Mouse (Mus musculus): ENCODE results near the gene Cdc42. TPM values are rescaled to one million over a fixed set of nuclear protein-coding genes. Genes with fewer than 3 reads are reported as not detected.
A peak's percentile ranks its signal among the peaks of the same experiment; 100 is the strongest.

Gene Cdc42
- polyA plus RNA-seq, 1 experiment from 2014 or later = 605 TPM

DNA sequence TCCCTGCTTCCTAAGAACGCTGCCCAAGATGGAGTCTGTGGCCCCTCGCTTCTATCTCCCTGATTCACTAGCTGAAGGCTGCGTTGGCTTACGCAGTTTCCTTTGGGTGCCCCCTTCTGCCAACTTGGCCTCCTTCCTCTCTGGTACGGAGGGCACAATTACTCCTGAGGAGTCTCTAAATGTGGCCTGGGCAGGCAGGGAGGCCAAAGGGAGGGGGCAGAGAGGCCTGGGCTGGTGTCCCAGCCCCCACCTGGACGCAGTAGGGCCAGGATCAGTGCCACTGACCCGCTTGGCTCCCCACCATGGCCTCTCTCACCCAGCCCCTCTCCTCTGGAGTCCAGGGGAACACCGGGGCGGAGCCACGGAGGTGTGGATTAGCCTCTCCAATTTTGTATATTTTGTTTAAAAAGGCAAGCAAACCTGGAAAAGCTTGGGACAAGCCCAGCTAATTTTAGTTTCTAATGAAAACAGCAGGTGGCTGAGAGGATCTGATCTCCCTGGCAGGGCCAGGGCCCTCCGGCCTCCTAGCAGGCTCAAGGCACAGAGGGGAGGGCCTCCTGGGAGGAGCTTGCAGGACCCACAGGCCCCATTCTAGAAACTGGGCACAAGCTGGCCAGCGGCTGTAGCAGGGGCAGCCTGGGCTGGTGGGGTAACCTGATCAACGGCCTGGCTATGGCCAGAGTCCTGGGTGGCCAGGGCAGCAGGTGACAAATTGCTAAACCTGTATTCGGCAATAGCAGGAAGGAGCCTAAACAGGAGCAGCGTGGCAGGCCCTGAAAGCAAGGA, 71.5 kb downstream of the Cdc42 start:
- WGBS = 70% methylated on average over 15 of the region's 15 CpGs
- no peaks in the 10 kb centered on the region for H3K36me3 ChIP-seq
- H3K27me3 ChIP-seq (ENCODE audit: low read depth, poor library complexity, severe bottlenecking) = peaks cover 54% of the 10 kb centered on the region
- H3K4me3 ChIP-seq = no peak overlapping the region
- DNase-seq (ENCODE audit: low spot score) = no peak
- H3K27ac ChIP-seq (replicated peaks) = peak overlapping the region; percentile 30; the same call in 1 of the 2 replicates
- no peaks in the 10 kb centered on the region for H3K9me3 ChIP-seq (replicated peaks)
- peaks cover 22% of the 10 kb centered on the region for H3K4me1 ChIP-seq

DNA sequence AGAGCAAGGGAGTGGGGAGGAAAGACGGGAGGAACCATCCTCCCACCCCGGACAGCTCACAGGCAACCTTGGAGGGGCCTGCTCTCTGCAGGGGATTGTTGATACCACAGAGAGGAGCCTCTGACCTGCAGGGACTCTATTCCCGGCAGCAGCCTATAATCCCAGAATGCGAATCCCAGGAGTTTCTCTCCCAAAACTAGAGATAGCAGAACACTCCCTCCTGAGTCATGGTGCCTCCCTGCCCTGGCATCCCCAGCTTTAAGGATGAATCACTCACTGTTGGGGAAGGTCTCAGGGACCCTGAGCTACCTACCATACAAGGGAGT, 74.2 kb downstream of the Cdc42 start:
- H3K36me3 ChIP-seq = no peaks in the 10 kb centered on the region
- peaks cover 39% of the 10 kb centered on the region for H3K4me1 ChIP-seq
- H3K4me3 ChIP-seq = no peak overlapping the region
- no peaks in the 10 kb centered on the region for H3K9me3 ChIP-seq (replicated peaks)
- peaks cover 81% of the 10 kb centered on the region for H3K27me3 ChIP-seq (ENCODE audit: low read depth, poor library complexity, severe bottlenecking)
- 8% methylated on average over 4 of the region's 4 CpGs for WGBS
- no peak for DNase-seq (ENCODE audit: low spot score)
- H3K27ac ChIP-seq (replicated peaks) = no peak overlapping the region

DNA sequence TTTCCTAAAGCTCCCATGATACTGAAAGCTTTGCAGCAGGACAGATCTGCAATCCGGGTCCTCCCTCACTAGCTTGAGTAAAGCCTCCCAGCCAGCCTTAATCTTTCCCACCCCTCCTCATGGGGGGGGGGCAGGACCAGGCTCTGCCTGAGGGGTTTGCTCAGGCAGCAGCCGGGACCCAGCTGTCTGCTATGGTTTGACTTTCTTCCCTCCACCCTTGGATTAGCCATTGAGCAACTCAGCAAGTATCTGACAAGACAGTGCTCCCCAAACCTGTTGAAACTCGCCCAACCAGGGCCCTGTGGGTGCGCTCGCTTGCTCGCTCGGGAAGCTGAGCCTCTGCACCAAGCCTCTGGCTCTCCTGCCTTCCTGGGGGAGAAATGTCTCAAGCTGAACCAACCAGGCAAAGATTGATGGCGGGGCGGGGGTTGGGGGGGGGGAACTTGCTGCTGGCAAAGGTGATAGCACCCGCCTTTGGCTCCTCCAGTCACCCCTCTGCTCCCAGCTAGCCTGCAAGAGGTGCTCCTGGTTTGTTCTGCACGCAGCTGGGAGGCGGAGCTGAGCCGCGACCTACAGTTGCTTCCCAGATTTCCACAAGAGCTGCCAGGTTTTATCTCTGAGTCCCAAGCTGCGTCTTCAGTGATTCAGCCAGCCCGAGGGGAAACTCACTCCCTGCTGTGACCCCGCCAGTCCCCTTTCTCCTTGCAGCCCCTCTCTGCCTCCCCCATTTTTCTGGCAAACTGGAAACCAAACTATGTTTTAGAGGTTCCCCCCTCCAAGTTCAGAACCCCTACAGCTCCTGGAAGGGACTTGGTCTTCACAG, 74.7 kb downstream of the Cdc42 start:
- no peaks in the 10 kb centered on the region for H3K9me3 ChIP-seq (replicated peaks)
- peaks cover 86% of the 10 kb centered on the region for H3K27me3 ChIP-seq (ENCODE audit: low read depth, poor library complexity, severe bottlenecking)
- H3K4me1 ChIP-seq = peaks cover 44% of the 10 kb centered on the region
- 8% methylated on average over 17 of the region's 17 CpGs for WGBS
- H3K4me3 ChIP-seq = no peak overlapping the region
- no peaks in the 10 kb centered on the region for H3K36me3 ChIP-seq
- no peak for DNase-seq (ENCODE audit: low spot score)
- H3K27ac ChIP-seq (replicated peaks) = no peak overlapping the region

DNA sequence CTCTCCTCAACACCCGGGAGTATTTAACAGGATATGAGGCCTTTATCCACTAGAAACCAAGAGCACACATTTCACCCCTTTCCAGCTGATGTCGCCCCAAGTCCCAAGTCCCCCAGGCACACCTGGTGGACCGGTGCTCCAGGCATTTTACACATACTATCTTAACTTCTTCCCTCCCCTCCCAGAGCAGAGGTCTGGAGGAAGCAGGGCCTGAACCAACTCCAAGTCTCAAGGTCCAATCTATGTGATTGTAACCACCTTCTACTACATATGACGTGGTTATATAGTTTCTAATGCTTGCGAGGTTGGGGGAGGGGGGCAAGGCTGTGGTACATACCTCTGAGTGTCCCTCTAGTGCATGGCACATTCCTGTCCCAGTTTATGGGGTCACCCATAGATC, 75.4 kb downstream of the Cdc42 start:
- no peak overlapping the region for H3K27ac ChIP-seq (replicated peaks)
- H3K36me3 ChIP-seq = no peaks in the 10 kb centered on the region
- DNase-seq (ENCODE audit: low spot score) = no peak
- H3K4me1 ChIP-seq = peaks cover 49% of the 10 kb centered on the region
- H3K4me3 ChIP-seq = no peak overlapping the region
- 78% methylated on average over 5 of the region's 5 CpGs for WGBS
- H3K27me3 ChIP-seq (ENCODE audit: low read depth, poor library complexity, severe bottlenecking) = peaks cover 91% of the 10 kb centered on the region
- H3K9me3 ChIP-seq (replicated peaks) = no peaks in the 10 kb centered on the region

DNA sequence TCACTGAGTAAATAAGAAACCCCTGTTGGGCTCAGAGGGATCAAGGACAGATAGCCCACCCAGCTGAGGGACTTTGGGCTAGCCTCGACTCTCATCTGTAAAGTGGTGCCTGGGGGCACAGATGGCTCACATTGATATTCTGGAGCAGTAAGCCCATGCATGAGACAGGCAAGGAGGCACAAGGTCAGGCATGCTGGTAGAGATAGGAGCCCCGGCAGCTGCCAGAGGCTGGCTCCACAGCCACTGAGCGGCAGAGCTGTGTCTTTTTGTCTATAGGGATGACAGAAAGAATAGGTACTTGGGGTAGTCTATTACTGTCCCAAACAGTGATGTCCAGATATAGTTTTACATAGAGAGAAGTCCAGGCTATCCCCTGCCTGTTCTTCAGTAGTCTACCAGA, 76.2 kb downstream of the Cdc42 start:
- H3K9me3 ChIP-seq (replicated peaks) = no peaks in the 10 kb centered on the region
- H3K4me1 ChIP-seq = peaks cover 55% of the 10 kb centered on the region
- H3K27ac ChIP-seq (replicated peaks) = no peak overlapping the region
- whole genome bisulfite sequencing = 85% methylated on average over 3 of the region's 3 CpGs
- peaks cover 94% of the 10 kb centered on the region for H3K27me3 ChIP-seq (ENCODE audit: low read depth, poor library complexity, severe bottlenecking)
- H3K4me3 ChIP-seq = no peak overlapping the region
- DNase-seq (ENCODE audit: low spot score) = no peak
- no peaks in the 10 kb centered on the region for H3K36me3 ChIP-seq

DNA sequence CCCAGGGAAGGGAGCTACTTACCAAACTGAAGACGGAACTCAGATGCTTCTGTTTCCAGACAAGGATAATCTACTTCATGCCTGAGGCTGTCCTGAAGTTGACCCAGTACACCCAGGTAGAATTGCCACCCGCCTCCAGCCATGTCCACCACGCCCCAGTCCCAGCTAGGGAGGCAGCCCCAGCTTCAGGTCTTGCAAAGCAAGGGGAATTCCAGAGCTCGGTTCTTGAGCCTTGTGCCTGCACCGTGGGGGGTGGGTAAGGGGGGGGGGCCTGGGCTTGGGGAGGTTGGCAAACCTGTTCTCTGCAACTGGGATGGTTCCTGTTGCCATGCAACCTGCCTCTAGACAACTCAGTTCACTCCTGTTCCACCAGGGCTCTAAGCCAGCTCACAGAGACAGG, 78.2 kb downstream of the Cdc42 start:
- H3K27ac ChIP-seq (replicated peaks) = no peak overlapping the region
- no peaks in the 10 kb centered on the region for H3K9me3 ChIP-seq (replicated peaks)
- no peaks in the 10 kb centered on the region for H3K36me3 ChIP-seq
- no peak for DNase-seq (ENCODE audit: low spot score)
- no peak overlapping the region for H3K4me3 ChIP-seq
- 15% methylated on average over 5 of the region's 5 CpGs for WGBS
- peaks cover 57% of the 10 kb centered on the region for H3K4me1 ChIP-seq
- peaks cover 100% of the 10 kb centered on the region for H3K27me3 ChIP-seq (ENCODE audit: low read depth, poor library complexity, severe bottlenecking)

DNA sequence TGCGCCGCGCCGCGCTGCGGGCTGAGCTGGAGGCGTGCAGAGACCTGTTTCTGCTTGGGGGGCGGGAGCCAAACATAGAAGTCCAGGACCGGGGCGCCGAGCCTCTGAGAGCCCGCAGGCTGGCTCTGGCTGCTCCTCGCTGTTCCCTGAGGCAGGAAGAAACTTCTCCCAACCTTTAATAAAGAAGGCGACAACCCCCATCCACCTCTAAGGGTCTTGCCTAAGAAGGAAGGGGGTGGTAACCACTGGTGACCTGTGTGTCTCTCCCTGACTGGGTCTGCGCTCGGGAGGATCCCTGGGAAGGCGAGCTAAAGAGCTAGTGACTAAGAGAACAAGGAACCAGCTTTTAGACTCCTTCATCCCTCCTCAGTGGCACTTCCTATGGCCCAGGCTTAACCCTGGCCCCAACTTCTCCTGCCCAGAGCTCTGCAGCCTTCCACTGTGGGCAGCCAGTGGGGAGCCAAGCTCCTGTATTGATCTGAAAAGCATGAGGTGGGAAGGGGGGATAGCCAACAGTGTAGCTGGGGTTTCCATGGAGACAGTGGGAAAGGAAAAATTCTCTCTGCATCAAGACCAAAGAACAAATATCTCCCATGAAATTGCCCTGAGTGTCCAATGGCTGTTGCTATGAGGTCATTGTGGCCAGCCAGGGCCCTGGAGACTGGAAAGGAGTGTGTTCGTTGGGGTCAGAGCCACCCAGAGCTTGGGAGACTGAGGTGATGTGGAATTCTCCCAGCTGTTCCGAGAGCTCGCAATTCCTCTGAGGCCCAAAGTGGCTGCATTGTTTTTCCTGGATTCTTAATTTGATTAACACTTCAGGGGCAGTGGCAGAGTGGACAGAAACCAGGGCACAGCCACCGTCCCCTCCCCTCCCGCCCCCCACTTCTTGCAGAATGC, 79.1 kb downstream of the Cdc42 start:
- Histone ChIP-seq H3K27me3 (ENCODE audit: low read depth, poor library complexity, severe bottlenecking) (peaks cover 100% of the 10 kb centered on the region), H3K36me3 (no peaks in the 10 kb centered on the region), H3K9me3 (replicated peaks) (no peaks in the 10 kb centered on the region), H3K4me3 (peak overlapping the region; percentile 69), H3K4me1 (peaks cover 66% of the 10 kb centered on the region), H3K27ac (replicated peaks) (peak overlapping the region; percentile 81)
- 2% methylated on average over 22 of the region's 22 CpGs for WGBS
- DNase-seq (ENCODE audit: low spot score) = peak; percentile 66

DNA sequence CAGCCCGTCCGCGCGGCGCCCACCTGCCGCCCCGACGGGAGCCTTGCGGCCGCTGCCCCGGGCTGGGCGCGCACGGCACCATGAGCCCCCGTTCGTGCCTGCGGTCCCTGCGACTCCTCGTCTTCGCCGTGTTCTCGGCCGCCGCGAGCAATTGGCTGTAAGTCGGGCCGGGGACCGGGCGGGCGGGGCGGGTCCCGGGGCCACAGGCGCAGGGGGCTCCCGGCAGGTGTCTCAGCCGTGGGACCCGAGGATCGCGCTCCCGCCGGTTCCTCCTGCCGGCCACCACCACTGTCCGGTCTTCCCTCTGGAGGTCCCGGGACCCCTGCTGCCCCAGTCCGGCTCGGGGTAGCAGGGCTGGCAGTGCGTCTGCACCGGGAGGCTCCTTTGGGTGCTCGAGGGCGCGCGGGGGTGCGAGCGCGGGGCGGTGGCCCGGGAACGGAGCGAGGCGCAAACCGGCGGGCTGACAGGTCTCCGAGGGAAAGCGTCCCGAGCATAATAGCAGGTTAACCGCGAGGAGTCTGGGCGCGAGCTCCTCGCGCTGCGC, 79.8 kb downstream of the Cdc42 start:
- Histone ChIP-seq H3K27me3 (ENCODE audit: low read depth, poor library complexity, severe bottlenecking) (peaks cover 96% of the 10 kb centered on the region), H3K4me1 (peaks cover 59% of the 10 kb centered on the region), H3K4me3 (peak overlapping the region; percentile 69), H3K36me3 (no peaks in the 10 kb centered on the region), H3K27ac (replicated peaks) (peak overlapping the region; percentile 81), H3K9me3 (replicated peaks) (no peaks in the 10 kb centered on the region)
- DNase-seq (ENCODE audit: low spot score) = peak; percentile 39
- WGBS = 3% methylated on average over 69 of the region's 71 CpGs

DNA sequence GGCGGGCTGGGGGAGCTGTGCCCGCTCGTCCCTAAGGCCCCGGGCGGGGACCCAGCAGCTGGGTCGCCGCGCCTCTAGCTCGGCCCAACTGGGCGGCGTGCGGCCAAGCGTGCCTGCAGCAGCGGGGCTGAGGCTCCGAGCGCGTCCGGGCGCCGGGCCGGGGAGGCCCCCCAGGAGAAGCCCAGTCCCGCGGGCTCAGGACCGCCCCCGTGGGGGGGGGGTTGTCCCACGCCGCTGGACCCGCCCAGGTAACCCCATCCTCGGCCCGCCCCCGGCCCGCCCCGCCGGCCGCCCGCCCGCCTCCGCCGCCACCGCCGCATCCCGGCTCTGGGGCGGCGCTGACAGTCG, 80.4 kb downstream of the Cdc42 start, which contains the start of gene Wnt4:
Wnt4 (plus strand) TSS at position 324 of the 348 bp plus-strand sequence.
- H3K27ac ChIP-seq (replicated peaks) = peak within 1 kb of the TSS; percentile 81
- WGBS = 9% methylated on average over 45 of the region's 45 CpGs
- peaks cover 53% of the 10 kb centered on the region for H3K4me1 ChIP-seq
- peak within 1 kb of the TSS; percentile 69 for H3K4me3 ChIP-seq
- H3K9me3 ChIP-seq (replicated peaks) = no peaks in the 10 kb centered on the region
- DNase-seq (ENCODE audit: low spot score) = no peak
- peaks cover 90% of the 10 kb centered on the region for H3K27me3 ChIP-seq (ENCODE audit: low read depth, poor library complexity, severe bottlenecking)
- H3K36me3 ChIP-seq = no peaks in the 10 kb centered on the region

DNA sequence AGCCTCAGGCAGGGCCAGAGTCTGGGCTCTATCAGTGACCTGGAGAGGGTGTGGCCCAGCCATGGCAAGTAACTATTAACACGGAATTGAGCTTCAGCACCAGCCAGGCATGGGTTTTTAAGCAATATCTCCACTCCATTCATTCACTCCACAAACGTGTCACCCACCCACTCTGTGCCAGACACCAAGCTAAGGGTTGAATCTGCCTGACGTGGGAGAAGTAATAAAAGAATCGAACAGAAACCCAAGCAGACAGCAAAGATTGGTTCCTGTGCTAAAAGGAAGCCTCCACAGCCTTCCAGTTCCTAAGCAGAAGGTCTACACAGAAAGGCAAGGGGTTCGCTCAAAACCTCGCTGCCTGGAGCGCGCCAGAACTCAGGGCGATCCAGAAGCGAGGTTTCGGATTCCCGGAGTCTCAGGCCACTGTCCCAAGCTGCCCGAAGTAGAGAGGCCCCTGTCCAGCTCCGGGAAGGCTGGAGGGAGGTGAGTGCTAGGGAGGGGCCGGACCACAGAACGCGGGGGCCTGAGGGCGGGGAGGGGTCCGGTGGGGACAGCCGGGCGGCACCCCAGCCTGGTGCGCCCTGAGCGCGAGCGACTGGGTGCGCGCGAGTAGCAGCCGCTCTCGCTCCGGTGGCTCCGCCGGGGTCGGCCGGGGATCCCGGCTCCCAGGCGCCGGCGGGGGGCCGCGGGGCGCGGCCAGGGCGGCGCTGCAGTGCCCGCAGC, 80.9 kb downstream of the Cdc42 start:
- peaks cover 53% of the 10 kb centered on the region for H3K4me1 ChIP-seq
- H3K27ac ChIP-seq (replicated peaks) = peak overlapping the region; percentile 73

DNA sequence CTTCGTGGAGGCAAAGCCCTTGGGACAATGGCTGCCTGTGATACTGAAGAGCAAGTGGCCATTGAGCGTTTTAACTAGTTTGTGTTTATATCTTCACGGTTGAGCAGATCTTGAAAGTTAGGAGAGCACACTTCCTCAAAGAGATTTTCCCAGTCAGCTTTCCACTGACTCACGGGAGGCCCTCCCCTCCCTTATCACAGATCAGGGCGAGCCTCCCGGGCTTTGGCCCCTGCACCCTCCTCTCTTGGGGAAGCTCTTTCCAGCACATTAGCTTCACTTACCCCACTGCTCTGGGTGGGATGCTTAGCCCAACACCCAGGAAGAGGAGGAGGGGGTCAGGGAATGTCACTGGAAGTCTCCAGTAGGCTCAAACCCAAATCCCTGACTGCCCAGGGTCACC, 83.2 kb downstream of the Cdc42 start:
- no peak overlapping the region for H3K4me3 ChIP-seq
- H3K27ac ChIP-seq (replicated peaks) = peak overlapping the region; percentile 10; the same call in 1 of the 2 replicates
- WGBS = 4% methylated on average over 6 of the region's 6 CpGs
- peaks cover 68% of the 10 kb centered on the region for H3K27me3 ChIP-seq (ENCODE audit: low read depth, poor library complexity, severe bottlenecking)
- peaks cover 46% of the 10 kb centered on the region for H3K4me1 ChIP-seq
- no peaks in the 10 kb centered on the region for H3K36me3 ChIP-seq
- no peaks in the 10 kb centered on the region for H3K9me3 ChIP-seq (replicated peaks)
- DNase-seq (ENCODE audit: low spot score) = no peak

More for the DNA sequence above, 80.9 kb downstream of the Cdc42 start:
- H3K4me3 ChIP-seq = peak overlapping the region; percentile 69
- no peaks in the 10 kb centered on the region for H3K36me3 ChIP-seq
- no peaks in the 10 kb centered on the region for H3K9me3 ChIP-seq (replicated peaks)
- WGBS = 2% methylated on average over 46 of the region's 46 CpGs
- peaks cover 88% of the 10 kb centered on the region for H3K27me3 ChIP-seq (ENCODE audit: low read depth, poor library complexity, severe bottlenecking)
- DNase-seq (ENCODE audit: low spot score) = peak; percentile 71

DNA sequence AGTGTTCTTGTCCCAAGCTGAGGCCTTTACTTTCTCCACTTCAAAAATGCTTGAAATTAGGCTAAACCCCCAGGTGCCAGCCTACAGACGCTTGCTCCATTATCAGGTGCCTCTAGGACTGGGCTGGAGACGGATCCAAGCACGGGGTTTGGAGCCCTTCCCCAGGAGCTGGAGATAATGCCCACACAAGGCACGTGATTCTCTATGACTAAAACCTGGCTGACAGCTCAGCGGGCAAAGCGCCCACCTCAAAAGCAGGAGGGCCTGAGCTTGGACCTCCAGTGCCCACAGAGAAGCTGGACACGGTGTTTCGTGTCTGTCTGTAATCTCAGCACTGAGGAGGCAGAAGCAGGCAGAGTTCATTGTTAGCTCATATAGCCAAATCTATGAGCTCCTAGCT, 85.7 kb downstream of the Cdc42 start:
- Histone ChIP-seq H3K36me3 (no peaks in the 10 kb centered on the region), H3K4me3 (no peak overlapping the region), H3K27me3 (ENCODE audit: low read depth, poor library complexity, severe bottlenecking) (peaks cover 48% of the 10 kb centered on the region), H3K4me1 (peaks cover 24% of the 10 kb centered on the region), H3K9me3 (replicated peaks) (no peaks in the 10 kb centered on the region), H3K27ac (replicated peaks) (no peak overlapping the region)
- 83% methylated on average over 8 of the region's 8 CpGs for WGBS
- no peak for DNase-seq (ENCODE audit: low spot score)
